Mouse (Mus musculus): ENCODE data around the gene Ebf4.

GRCm38 (mm10) chr2:130268074-130268473 is 26.9 kb upstream of the Ebf4 start:
- TF ChIP-seq POLR2A (IDR thresholded peaks at IDR 0.05; ENCODE audit: insufficient read depth, low read depth, low read length) (no peak), CTCF (IDR thresholded peaks at IDR 0.05; ENCODE audit: insufficient read depth, low read depth, low read length) (no peak)
